Mouse (Mus musculus): ENCODE results near the gene Slc23a2.

DNA sequence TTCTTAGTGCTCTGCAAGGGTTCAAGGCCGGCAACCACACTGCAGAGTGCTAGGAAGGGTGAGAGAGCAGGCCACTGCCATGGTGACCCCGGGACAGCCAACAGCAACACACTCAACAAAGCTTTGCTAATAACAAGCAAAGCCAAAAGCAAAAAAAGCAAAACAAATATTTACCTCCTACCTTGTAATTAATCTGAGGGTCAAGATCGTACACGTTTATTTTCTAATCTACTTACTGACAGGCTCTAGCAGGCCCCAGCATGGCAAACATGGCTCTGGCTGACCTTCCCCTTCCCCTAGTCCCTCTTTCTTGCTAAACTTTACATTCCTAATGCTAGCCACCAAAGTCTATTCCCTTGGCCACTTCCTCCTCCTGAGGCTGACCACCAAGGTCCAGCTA lies 21.8 kb downstream of the Slc23a2 start:
- TF ChIP-seq CTCF (IDR thresholded peaks at IDR 0.05; ENCODE audit: low read depth) (no peak), EP300 (IDR thresholded peaks at IDR 0.05; ENCODE audit: low read depth) (no peak)

All from liver, embryonic 14.5 days (tissue).